22 mouse cellular contexts compared by ENCODE assay signal in the genomic region with DNA sequence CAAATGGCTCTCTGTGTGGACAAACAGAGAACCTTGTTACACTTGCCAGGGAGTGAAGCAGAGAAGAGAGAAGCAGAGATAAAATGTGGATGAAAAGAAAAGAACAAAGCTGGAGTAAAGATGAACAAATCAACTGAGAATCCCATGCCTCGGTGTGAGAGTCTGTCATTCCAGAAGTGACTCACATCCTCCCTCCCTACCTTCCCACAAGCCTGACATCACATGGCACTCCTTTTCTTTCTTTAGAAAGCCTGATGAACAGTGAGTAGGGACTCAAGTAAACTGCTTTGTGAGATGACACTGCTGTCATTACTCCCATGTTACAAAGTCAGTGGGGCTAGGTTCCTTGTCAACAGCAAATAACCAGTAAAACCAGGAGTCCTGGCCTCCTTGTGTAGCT.
DNase-seq lines count a peak whose midpoint lies in the region; ATAC-seq and TF ChIP-seq lines count a peak whose summit lies in the region.
"Had no signal": no experiment of that assay in that cellular context is flagged by ENCODE, and none has a peak within 500 bp of the region (broad histone marks: within the 10 kb centered on the region; RNA-seq: fewer than 3 reads in every experiment).

No protein-coding gene starts in this region.

- intact Hi-C loops in gastrocnemius, adult 2 months (cut with DNase I), result no loop called here

- WGBS in hindbrain, embryonic 12.5 days, result 70% methylated on average over 1 of the region's 1 CpGs

- H3K9me3 ChIP-seq in hindbrain, embryonic 12.5 days (replicated peaks), result no peaks in the 10 kb centered on the region
- H3K9me3 ChIP-seq: embryonic facial prominence, embryonic 12.5 days; forebrain, embryonic 10.5 days; G1E; heart, embryonic 12.5 days; hindbrain, embryonic 10.5 days; hindbrain, embryonic 15.5 days had no signal

- no peaks in the 10 kb centered on the region for H3K27me3 ChIP-seq in hindbrain, embryonic 12.5 days
- H3K27me3 ChIP-seq: embryonic facial prominence, embryonic 12.5 days; heart, embryonic 12.5 days; hindbrain, embryonic 15.5 days had no signal

- no peaks in the 10 kb centered on the region for H3K36me3 ChIP-seq in hindbrain, embryonic 12.5 days
- H3K36me3 ChIP-seq: embryonic facial prominence, embryonic 12.5 days; forebrain, embryonic 10.5 days; G1E; heart, embryonic 12.5 days; hindbrain, embryonic 10.5 days; hindbrain, embryonic 15.5 days had no signal

- H3K9ac ChIP-seq in hindbrain, embryonic 12.5 days, result no peak overlapping the region
- H3K9ac ChIP-seq: embryonic facial prominence, embryonic 12.5 days; heart, embryonic 12.5 days; hindbrain, embryonic 15.5 days had no signal

- no peak for TF ChIP-seq CTCF in layer of hippocampus, adult 2 months (conservative IDR thresholded peaks at IDR 0.05)
- no peak for TF ChIP-seq CTCF in gastrocnemius, adult 2 months (IDR thresholded peaks at IDR 0.05)

- H3K4me3 ChIP-seq in layer of hippocampus, adult 2 months, result no peak overlapping the region
- no peak overlapping the region for H3K4me3 ChIP-seq in hindbrain, embryonic 12.5 days
- H3K4me3 ChIP-seq in gastrocnemius, adult 2 months, result no peak overlapping the region
- H3K4me3 ChIP-seq: embryonic facial prominence, embryonic 12.5 days; forebrain, embryonic 10.5 days; heart, embryonic 12.5 days; hindbrain, embryonic 10.5 days; hindbrain, embryonic 15.5 days had no signal

- peak overlapping the region; percentile 24; the same call in 1 of the 2 replicates for H3K27ac ChIP-seq in layer of hippocampus, adult 2 months
- no peak overlapping the region for H3K27ac ChIP-seq in hindbrain, embryonic 12.5 days
- H3K27ac ChIP-seq in gastrocnemius, adult 2 months, result no peak overlapping the region
- H3K27ac ChIP-seq: embryonic facial prominence, embryonic 12.5 days; forebrain, embryonic 10.5 days; hindbrain, embryonic 10.5 days; hindbrain, embryonic 15.5 days had no signal

- no peaks in the 10 kb centered on the region for H3K4me1 ChIP-seq in hindbrain, embryonic 12.5 days
- H3K4me1 ChIP-seq: embryonic facial prominence, embryonic 12.5 days; forebrain, embryonic 10.5 days; heart, embryonic 12.5 days; hindbrain, embryonic 10.5 days; hindbrain, embryonic 15.5 days had no signal

- no peak for DNase-seq in layer of hippocampus, adult 2 months (ENCODE audit: low spot score in 2 of 2)
- DNase-seq in layer of hippocampus, postnatal 36 days, result no peak
- DNase-seq in 3T3-L1 (ENCODE audit: low read depth, low spot score), result peak; percentile 74
- peak; percentile 14 for DNase-seq in NIH3T3 (ENCODE audit: low read depth)
- DNase-seq in fibroblast of lung, adult 2 months (ENCODE audit: low read depth), result peak; percentile 5
- no peak for DNase-seq in gastrocnemius, postnatal 10 days
- DNase-seq in gastrocnemius, adult 2 months, result no peak
- DNase-seq: adrenal gland, postnatal 10 days; cerebellum, adult 11-12 months; cerebellum, adult 9-10 months; cerebellum, postnatal 25 days; gastrocnemius, postnatal 25 days had no signal

- ATAC-seq in hindbrain, embryonic 12.5 days (ENCODE audit: low FRiP score), result no peak
- ATAC-seq: CD4-positive, CD25-positive, alpha-beta regulatory T cell, adult 4 months; forebrain, embryonic 14.5 days; intestine, embryonic 16.5 days had no signal

- no peak overlapping the region for H3K4me2 ChIP-seq in hindbrain, embryonic 12.5 days (replicated peaks)
- H3K4me2 ChIP-seq: embryonic facial prominence, embryonic 12.5 days; heart, embryonic 12.5 days; hindbrain, embryonic 15.5 days had no signal

Comparison
In these comparisons a context has a peak if more than half of its experiments do, and no peak if none do; other contexts are left out.
1. DNase-seq: peak in 3T3-L1 (single experiment), NIH3T3 (single experiment) and fibroblast of lung, adult 2 months (single experiment); none in layer of hippocampus, adult 2 months (0 of 2), layer of hippocampus, postnatal 36 days (0 of 2), gastrocnemius, postnatal 10 days (single experiment) and gastrocnemius, adult 2 months (single experiment).